Mouse (Mus musculus) MN1 (cell line): ENCODE measurements around the gene Herc2.
"Not testable (repeated sequence)": the region's sequence is repeated elsewhere in the genome, so short reads cannot be mapped to it uniquely, and the experiment has no call there.

ENCODE experiments used
- DNase-seq: peaks from one replicate; pipeline ENCODE4 v3.0.0-alpha.2; 2016; ENCODE audit warnings: low spot score

Gene Herc2

DNA sequence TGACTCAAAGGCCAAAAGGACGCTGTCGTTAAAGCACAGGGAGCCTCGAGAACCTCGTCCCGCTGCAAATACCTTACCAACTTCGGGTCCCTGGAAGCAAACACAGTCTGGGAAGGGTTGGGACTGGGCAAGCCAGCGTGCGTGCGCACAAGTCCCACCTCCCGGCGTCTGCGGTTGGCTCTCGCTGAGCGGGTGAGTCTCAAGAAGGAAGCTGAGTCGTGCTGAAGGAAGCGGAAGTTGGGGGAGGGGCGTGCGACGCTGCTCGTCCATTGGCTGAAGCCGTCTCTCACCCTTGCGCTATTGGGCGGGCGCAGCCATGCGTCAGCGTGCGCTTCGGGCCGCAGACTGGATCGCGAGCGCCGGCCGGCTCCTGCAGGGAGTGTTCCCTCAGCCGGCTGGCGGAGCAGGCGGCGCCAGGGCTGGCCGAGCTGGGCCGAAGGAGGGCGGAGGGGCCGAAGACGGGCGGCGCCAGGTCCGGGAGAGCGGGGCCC is at the start of gene Herc2:
TSS of gene Herc2 (plus strand) at position 366 of the 491 bp plus-strand sequence.
- peak; percentile 99 for DNase-seq

GRCm38 (mm10) chr7:56010318-56011017 is 39.5 kb upstream of the Herc2 start:
- no peak for DNase-seq

DNA sequence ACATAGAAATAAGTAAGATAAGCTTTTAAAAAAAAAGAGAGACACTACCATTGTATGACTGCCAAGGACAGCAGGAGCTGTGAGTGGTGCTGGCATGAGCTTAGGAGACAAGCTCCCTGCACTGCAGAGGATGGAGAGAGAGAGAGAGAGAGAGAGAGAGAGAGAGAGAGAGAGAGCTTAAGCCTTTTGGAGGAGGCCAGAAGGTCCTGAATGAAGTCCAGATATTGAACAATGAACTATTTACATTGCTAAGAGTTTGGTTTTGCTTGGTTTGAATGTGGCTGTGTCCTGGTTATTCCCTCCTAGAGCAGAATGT is 39.0 kb upstream of the Herc2 start:
- no peak for DNase-seq

DNA sequence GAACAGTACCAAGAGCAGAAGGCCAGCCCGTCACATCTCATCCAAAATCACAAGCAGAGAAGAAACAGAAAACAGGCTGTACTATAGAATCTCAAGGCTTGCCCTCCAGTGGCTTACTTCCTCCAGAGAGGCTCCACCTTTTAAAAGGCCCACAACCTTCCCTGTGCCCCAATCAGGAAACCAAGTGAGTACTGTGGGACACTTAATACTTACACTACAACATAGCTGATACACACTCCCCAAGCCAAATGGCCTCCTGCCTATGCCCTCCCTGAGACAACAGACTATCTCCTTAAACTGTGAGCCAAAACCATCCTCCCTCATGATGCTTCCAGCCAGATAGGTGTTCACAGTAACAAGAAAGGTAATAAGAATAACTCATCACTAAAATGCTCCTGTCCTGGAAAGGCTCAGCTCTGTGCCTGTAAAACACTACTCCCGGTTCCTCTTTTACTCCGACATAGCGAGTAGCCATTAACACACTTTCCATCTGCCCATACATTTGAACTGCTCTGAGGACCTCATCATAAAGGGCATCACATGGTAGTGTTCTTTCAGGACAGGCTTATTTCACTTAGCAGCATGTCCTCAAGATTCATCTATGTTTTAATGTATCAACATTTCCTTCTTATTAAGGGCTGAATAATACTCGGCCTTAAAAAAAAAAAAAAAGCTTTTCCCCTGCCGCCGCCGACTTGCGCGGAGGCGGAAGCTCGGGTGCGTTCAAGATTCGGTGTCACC is 36.6 kb upstream of the Herc2 start:
- DNase-seq = no peak

DNA sequence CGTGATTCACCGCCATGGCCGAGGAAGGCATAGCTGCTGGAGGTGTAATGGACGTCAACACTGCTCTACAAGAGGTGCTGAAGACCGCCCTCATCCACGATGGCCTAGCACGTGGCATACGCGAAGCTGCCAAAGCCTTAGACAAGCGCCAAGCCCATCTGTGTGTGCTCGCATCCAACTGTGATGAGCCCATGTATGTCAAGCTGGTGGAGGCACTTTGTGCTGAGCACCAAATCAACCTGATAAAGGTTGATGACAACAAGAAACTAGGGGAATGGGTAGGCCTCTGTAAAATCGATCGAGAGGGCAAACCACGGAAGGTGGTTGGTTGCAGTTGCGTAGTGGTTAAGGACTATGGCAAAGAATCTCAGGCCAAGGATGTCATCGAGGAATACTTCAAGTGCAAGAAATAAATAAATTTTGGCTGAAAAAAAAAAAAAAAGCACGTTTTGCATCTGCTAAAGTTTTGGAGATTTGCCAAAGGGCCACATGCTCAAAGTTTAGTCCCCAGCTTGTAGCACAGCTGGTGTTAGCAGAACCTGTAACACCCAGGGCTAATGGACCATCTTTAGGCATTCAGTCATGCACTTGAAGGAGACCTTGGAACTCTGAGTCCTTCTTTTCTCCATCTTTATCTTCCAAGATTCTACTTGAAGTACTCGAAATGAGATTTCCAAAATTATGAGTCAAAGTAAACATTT is 35.8 kb upstream of the Herc2 start:
- DNase-seq = not testable (repeated sequence)

- no peak for DNase-seq
Observed at GRCm38 (mm10) chr7:56015172-56015571, 34.8 kb upstream of the Herc2 start.

GRCm38 (mm10) chr7:56015837-56016236 is 34.2 kb upstream of the Herc2 start:
- DNase-seq = no peak

GRCm38 (mm10) chr7:56017761-56018160 is 32.2 kb upstream of the Herc2 start:
- no peak for DNase-seq

GRCm38 (mm10) chr7:56018446-56018971 is 31.5 kb upstream of the Herc2 start:
- DNase-seq = no peak

DNA sequence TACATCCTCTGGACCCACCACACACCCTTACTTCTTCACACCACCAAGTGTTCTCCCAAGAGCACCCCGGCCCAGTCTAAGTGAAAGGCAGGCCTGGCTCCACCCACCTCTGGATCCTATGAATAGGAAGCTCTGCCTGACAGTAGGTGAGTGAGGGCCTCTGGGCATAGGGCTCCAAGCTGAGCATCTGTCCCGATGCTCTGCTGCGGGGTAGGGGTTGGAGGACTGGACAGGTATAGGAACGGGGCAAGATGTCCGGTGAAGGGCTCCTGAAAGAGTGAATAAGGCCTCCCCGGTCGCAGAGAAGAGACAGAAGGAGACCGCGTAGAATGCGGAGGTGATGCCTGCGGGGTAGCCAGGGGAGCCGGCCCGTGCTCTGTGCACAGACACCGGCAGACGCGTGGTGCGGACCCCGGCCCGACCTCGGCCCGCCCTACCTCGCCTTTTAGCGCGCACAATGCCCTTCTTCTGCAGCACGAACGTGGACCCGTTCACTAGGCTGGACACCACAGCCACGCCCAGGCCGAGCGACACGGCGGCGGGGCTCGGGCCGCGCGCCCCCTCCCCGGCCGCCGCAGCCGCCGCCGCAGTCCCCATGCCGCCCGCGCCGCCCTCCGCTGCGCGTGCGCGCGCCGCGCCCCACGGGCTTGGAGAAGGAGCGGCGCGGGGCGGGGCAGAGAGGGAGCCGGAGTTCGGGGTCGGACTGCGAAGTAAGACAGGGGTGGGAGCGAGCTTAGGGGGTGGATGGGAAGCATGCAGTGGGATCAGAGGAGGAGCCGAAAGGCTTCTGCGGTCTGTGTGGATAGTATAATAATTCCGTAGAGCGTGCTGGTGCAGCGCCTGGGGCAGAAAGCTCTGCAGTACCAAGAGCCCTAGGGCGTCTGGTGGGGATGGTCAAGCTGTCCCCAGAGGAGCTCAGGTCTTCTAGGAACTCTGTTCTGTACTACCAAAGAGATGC is 30.7 kb upstream of the Herc2 start:
- DNase-seq = peak; percentile 76

DNA sequence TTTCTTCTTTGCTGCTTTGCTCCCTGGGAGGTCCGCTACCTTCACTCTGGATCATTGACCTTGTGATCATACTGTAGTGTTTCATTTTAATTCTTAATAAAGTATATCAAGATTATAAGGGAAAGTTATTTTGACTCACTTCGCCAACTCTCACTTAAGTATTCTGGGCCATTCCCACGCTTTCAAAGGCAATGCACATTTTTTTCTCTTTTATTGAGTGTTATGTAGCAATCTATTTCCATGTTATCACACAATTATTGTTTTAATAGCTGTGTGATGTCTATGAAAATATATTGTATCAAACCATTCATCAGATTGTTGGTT is 30.1 kb upstream of the Herc2 start, which contains the start of gene Nipa1:
TSS of gene Nipa1 (minus strand) at position 25 of the 324 bp plus-strand sequence.
- DNase-seq = no peak

DNA sequence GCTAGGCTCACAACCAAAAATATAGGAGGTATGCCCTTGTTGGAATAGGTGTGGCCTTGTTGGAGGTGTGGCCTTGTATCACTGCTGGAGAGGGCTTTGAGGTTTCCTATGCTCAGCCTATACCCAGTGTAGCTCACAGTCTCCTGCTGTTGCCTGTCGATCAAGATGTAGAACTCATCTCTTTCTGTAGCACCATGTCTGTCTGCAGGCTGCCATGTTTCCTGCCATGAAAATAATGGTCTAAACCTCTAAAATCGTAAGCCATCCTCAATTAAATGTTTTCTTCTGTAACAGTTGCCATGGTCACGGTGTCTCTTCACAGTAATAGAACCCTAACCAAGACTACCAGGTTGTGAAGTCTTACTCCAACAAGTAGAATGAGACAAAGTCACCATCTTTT is 26.4 kb upstream of the Herc2 start:
- DNase-seq = no peak

- peak; percentile 64 for DNase-seq
Observed at GRCm38 (mm10) chr7:56042353-56042752, 7.6 kb upstream of the Herc2 start.

- no peak for DNase-seq
Observed at GRCm38 (mm10) chr7:56043577-56044266, 6.3 kb upstream of the Herc2 start.

DNA sequence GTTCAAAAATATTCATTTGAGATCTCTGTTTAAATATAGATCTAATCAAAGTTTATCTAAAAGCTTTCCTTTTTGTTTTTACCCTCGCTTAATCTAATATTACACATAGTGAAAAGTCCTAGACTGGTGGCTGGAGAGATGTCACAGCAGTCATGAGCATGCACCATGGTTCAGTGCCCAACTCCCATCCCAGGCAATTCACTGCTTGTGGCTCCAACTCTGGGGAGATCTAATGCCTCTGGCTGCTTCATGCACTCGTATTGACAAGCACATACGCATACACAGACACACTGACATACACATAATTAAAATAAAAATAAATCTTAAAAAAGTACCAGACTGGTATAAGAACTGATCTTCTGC is 5.7 kb upstream of the Herc2 start:
- DNase-seq = no peak

DNA sequence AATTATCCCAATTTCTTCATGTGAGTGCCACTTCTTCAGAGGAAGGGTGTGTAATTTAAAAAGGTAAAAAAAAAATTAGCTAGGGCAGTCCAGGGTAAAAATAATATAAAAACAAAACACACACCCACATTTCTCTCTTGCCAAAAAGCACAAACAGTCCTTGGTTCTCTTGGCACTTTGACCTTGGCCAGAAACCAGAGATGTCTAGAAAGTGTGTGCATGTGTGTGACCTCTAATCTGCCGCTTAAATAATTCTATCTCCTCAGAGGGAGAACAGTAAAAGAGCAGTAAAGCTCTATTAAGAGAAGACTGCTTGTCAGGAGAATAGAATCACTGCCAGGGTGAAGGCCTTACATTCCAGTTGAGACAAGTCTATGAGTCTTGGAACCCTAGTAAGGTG is 2.8 kb upstream of the Herc2 start:
- DNase-seq = no peak

DNA sequence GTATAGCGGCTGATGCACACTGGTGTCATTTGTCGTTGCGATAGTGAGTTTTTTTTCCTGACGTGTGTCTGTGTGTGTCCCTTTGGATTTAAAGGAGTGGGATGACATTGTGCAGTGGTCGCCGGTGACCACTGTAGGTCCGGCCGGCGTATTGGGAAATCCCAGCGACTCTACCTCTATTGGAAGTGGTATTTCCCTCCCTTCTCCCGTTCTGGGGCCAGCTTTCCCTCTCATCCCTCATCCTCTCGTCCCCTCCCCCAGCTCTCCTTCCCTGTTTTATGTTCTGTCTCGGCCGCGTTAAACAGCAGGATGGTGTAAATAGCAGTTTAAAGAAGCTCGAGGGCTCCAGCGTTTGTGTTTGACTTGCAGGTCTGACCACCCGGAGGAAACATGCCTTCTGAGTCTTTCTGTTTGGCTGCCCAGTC is 503 bp downstream of the Herc2 start:
- DNase-seq = peak; percentile 48

DNA sequence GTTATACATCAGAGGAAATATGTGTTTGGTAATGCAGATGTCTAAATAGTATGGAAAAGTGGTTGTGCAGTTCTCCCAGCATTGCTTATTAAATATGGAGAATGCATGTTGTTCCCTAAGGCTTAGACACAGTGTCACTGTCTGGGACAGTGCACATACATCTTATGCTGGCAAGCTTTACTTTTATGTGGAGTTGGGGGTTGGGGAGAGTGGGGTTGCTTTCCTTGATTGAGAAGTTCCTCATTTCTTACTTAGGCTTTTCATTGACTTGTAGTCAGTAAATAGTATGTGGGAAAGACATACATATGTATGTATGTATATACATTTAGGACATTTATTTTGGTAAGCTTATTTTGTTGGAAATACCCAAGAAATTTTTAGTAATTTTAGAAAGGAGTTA is 3.0 kb downstream of the Herc2 start:
- DNase-seq = no peak

DNA sequence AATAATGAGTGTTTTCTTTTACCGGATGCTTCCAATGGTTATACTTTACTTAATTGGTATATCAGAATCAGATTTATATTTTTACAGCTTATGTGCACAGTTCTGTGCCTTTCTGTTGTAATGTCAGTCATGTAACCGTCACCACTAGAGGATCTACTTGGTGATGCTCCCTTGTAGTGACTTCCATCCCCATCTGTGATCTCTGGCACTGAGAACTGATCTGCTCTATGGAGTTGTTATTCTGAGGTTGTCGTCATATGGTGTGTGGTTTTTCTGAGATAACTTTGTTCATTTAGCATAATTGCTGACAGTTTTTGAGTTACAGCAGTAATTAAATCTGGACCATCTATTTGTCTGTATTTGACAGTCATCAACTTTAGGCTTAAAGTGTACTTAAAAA is 5.3 kb downstream of the Herc2 start:
- DNase-seq = no peak

GRCm38 (mm10) chr7:56064876-56065275 is 14.9 kb downstream of the Herc2 start:
- no peak for DNase-seq

DNA sequence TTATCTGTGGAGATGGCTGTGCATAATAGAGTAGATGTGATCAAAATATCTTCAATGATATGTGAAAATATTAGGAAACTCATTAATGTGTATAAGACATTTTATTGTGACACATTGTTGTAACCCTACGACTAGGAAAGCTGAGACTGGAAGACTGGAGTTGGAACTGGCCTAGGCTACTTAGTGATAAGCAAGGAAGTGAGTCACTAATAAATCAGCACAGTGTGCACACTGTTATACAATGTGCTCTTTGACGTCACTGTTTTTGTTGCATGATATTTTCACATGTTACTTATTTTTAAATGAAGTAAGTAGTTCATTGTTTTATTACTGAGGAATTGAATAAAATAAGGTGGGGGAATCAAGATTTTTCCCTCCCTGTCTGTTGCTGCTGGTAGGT is 16.1 kb downstream of the Herc2 start:
- DNase-seq = no peak
